Mouse (Mus musculus) kidney, postnatal 0 days (tissue): ENCODE results near the gene Prdm1. TPM values are rescaled to one million over a fixed set of nuclear protein-coding genes. Genes with fewer than 3 reads are reported as not detected.

ENCODE experiments used
- ATAC-seq: fragments of 200-750 bp; cut with Nextera tagmentation; replicated peaks from 2 replicates; pipeline ENCODE4 v1.8.0; 2017; ENCODE audit warnings: low read depth, moderate number of reproducible peaks, moderate TSS enrichment, moderate library complexity; ENCODE audit not compliant: low FRiP score
- DNase-seq: peaks from one replicate; pipeline ENCODE4 v3.0.0-alpha.2; 2016; ENCODE audit warnings: low spot score
- H3K27ac ChIP-seq: fragments of 300-500 bp; sonication (generic); 2 replicates; pipeline ENCODE4 v1.5.1; 2014; ENCODE audit warnings: mild to moderate bottlenecking
- H3K27me3 ChIP-seq: fragments of 300-500 bp; sonication (generic); 2 replicates; pipeline ENCODE4 v1.6.1; 2014; ENCODE audit warnings: low read length, mixed read lengths; ENCODE audit not compliant: insufficient read depth
- H3K36me3 ChIP-seq: fragments of 300-500 bp; sonication (generic); 2 replicates; pipeline ENCODE4 v1.6.1; 2014; ENCODE audit warnings: low read length, mixed read lengths; ENCODE audit not compliant: insufficient read depth
- H3K4me1 ChIP-seq: fragments of 300-500 bp; sonication (generic); replicated peaks from 2 replicates; pipeline ENCODE4 v1.6.1; 2014; ENCODE audit warnings: antibody characterized with exemption, low read length, mixed read lengths; ENCODE audit not compliant: insufficient read depth
- H3K4me2 ChIP-seq: fragments of 300-500 bp; sonication (generic); 2 replicates; pipeline ENCODE4 v1.6.1; 2014; ENCODE audit warnings: mild to moderate bottlenecking, low read length, moderate library complexity, mixed read lengths
- H3K4me3 ChIP-seq: fragments of 300-500 bp; sonication (generic); replicated peaks from 2 replicates; pipeline ENCODE4 v1.5.1; 2014; ENCODE audit warnings: low read depth, low read length
- H3K9ac ChIP-seq: fragments of 300-500 bp; sonication (generic); 2 replicates; pipeline ENCODE4 v1.6.1; 2014; ENCODE audit warnings: low read depth, low read length
- H3K9me3 ChIP-seq: fragments of 300-500 bp; sonication (generic); replicated peaks from 2 replicates; pipeline ENCODE4 v1.6.1; 2016; ENCODE audit warnings: low read length, inconsistent platforms, mixed read lengths
- CTCF ChIP-seq: IDR thresholded peaks from 2 replicates; pipeline ENCODE4 v1.5.1; 2016; ENCODE audit warnings: antibody characterized with exemption, low read depth, mild to moderate bottlenecking, moderate library complexity
- WGBS: fragments of 180-500 bp; shearing (Covaris S2); extraction: QIAGEN DNeasy Blood & Tissue Kit; methylation state at CpG from one replicate; pipeline ENCODE4 v1.1.7; 2014; 5-methylcytosine and 5-hydroxymethylcytosine counted together
- polyA plus RNA-seq: library from polyadenylated mRNA; unstranded; fragments of >200 nt; fragmentation: Nextera tagmentation; extraction: Ambion mirVana; gene quantifications from 2 replicates; pipeline ENCODE4 v1.2.1, GENCODE M21; 2015

Gene Prdm1
- polyA plus RNA-seq, 1 experiment from 2014 or later, result 1.3 TPM

- 39% methylated on average over 6 of the region's 6 CpGs for WGBS
- peaks cover 10% of the 10 kb centered on the region for H3K27me3 ChIP-seq
- H3K9me3 ChIP-seq, result no peaks in the 10 kb centered on the region
- no peak for DNase-seq
- no peak overlapping the region for H3K9ac ChIP-seq
- H3K4me3 ChIP-seq, result no peak overlapping the region
- no peak overlapping the region for H3K4me2 ChIP-seq
- H3K36me3 ChIP-seq, result no peaks in the 10 kb centered on the region
- no peak for TF ChIP-seq CTCF
- no peak for ATAC-seq
- no peaks in the 10 kb centered on the region for H3K4me1 ChIP-seq
- no peak overlapping the region for H3K27ac ChIP-seq
Measured at GRCm38 (mm10) chr10:44520189-44520588, 8.1 kb downstream of the Prdm1 start.

- ATAC-seq (no peak), DNase-seq (no peak)
- H3K4me2 ChIP-seq, result no peak overlapping the region
- no peak overlapping the region for H3K9ac ChIP-seq
- H3K9me3 ChIP-seq, result no peaks in the 10 kb centered on the region
- H3K4me1 ChIP-seq, result no peaks in the 10 kb centered on the region
- H3K36me3 ChIP-seq, result no peaks in the 10 kb centered on the region
- no peak for TF ChIP-seq CTCF
- WGBS, result 81% methylated on average over 7 of the region's 7 CpGs
- peaks cover 5% of the 10 kb centered on the region for H3K27me3 ChIP-seq
- no peak overlapping the region for H3K27ac ChIP-seq
- H3K4me3 ChIP-seq, result no peak overlapping the region
Measured at GRCm38 (mm10) chr10:44518631-44519030, 9.7 kb downstream of the Prdm1 start.

- no peak overlapping the region for H3K9ac ChIP-seq
- H3K27me3 ChIP-seq, result no peaks in the 10 kb centered on the region
- no peak for DNase-seq
- WGBS, result 89% methylated on average over 5 of the region's 5 CpGs
- H3K9me3 ChIP-seq, result no peaks in the 10 kb centered on the region
- no peak overlapping the region for H3K27ac ChIP-seq
- H3K36me3 ChIP-seq, result no peaks in the 10 kb centered on the region
- no peaks in the 10 kb centered on the region for H3K4me1 ChIP-seq
- ATAC-seq, result no peak
- no peak for TF ChIP-seq CTCF
- H3K4me3 ChIP-seq, result no peak overlapping the region
- no peak overlapping the region for H3K4me2 ChIP-seq
Measured at GRCm38 (mm10) chr10:44513108-44513507, 15.2 kb downstream of the Prdm1 start.

GRCm38 (mm10) chr10:44511029-44511428 is 17.3 kb downstream of the Prdm1 start:
- no peak overlapping the region for H3K9ac ChIP-seq
- no peaks in the 10 kb centered on the region for H3K36me3 ChIP-seq
- no peak for ATAC-seq
- H3K27me3 ChIP-seq, result no peaks in the 10 kb centered on the region
- H3K4me1 ChIP-seq, result no peaks in the 10 kb centered on the region
- H3K4me3 ChIP-seq, result no peak overlapping the region
- WGBS, result 82% methylated on average over 3 of the region's 3 CpGs
- no peak for DNase-seq
- no peak for TF ChIP-seq CTCF
- H3K4me2 ChIP-seq, result no peak overlapping the region
- H3K27ac ChIP-seq, result no peak overlapping the region
- H3K9me3 ChIP-seq, result no peaks in the 10 kb centered on the region

- Histone ChIP-seq H3K9ac (no peak overlapping the region), H3K27ac (no peak overlapping the region), H3K4me3 (no peak overlapping the region), H3K36me3 (no peaks in the 10 kb centered on the region), H3K9me3 (no peaks in the 10 kb centered on the region), H3K4me1 (no peaks in the 10 kb centered on the region), H3K27me3 (no peaks in the 10 kb centered on the region), H3K4me2 (no peak overlapping the region)
- TF ChIP-seq CTCF, result no peak
- DNase-seq (no peak), ATAC-seq (no peak)
- WGBS, result 90% methylated on average over 7 of the region's 7 CpGs
Measured at GRCm38 (mm10) chr10:44508649-44509048, 19.7 kb downstream of the Prdm1 start.

- no peak for ATAC-seq
- DNase-seq, result no peak
- Histone ChIP-seq H3K27me3 (no peaks in the 10 kb centered on the region), H3K9me3 (no peaks in the 10 kb centered on the region), H3K4me3 (no peak overlapping the region), H3K36me3 (no peaks in the 10 kb centered on the region), H3K4me1 (no peaks in the 10 kb centered on the region), H3K27ac (no peak overlapping the region), H3K9ac (no peak overlapping the region), H3K4me2 (no peak overlapping the region)
- 58% methylated on average over 2 of the region's 2 CpGs for WGBS
- no peak for TF ChIP-seq CTCF
Measured at GRCm38 (mm10) chr10:44507984-44508383, 20.3 kb downstream of the Prdm1 start.

GRCm38 (mm10) chr10:44502891-44503290 is 25.4 kb downstream of the Prdm1 start:
- Histone ChIP-seq H3K4me3 (no peak overlapping the region), H3K36me3 (no peaks in the 10 kb centered on the region), H3K27me3 (no peaks in the 10 kb centered on the region), H3K9ac (no peak overlapping the region), H3K4me2 (no peak overlapping the region), H3K4me1 (no peaks in the 10 kb centered on the region), H3K9me3 (no peaks in the 10 kb centered on the region), H3K27ac (no peak overlapping the region)
- TF ChIP-seq CTCF, result no peak
- ATAC-seq, result no peak
- 78% methylated on average over 13 of the region's 13 CpGs for WGBS
- DNase-seq, result peak; percentile 42
